ENCODE assay signal across 18 mouse cellular contexts in genomic region chr2:115742061-115742460, GRCm38 (mm10).
A peak's percentile ranks its signal among the peaks of the same experiment; 100 is the strongest.
DNase-seq lines count a peak whose midpoint lies in the region; ATAC-seq lines count a peak whose summit lies in the region.
"Had no signal": no experiment of that assay in that cellular context is flagged by ENCODE, and none has a peak within 500 bp of the region (broad histone marks: within the 10 kb centered on the region; RNA-seq: fewer than 3 reads in every experiment).

No protein-coding gene starts in this region.

- no peaks in the 10 kb centered on the region for H3K27me3 ChIP-seq in kidney, embryonic 15.5 days
- no peaks in the 10 kb centered on the region for H3K27me3 ChIP-seq in hindbrain, embryonic 11.5 days (ENCODE audit: control insufficient read depth, insufficient read depth, low read length)
- H3K27me3 ChIP-seq: midbrain, embryonic 15.5 days had no signal

- no peaks in the 10 kb centered on the region for H3K9me3 ChIP-seq in kidney, embryonic 15.5 days (replicated peaks)
- no peaks in the 10 kb centered on the region for H3K9me3 ChIP-seq in hindbrain, embryonic 11.5 days (ENCODE audit: control insufficient read depth, low read length)
- H3K9me3 ChIP-seq: midbrain, embryonic 15.5 days had no signal

- no peak overlapping the region for H3K4me2 ChIP-seq in kidney, embryonic 15.5 days
- H3K4me2 ChIP-seq in hindbrain, embryonic 11.5 days (replicated peaks; ENCODE audit: low read depth, low read length), result no peak overlapping the region
- H3K4me2 ChIP-seq: hindbrain, embryonic 14.5 days; midbrain, embryonic 15.5 days had no signal

- H3K4me1 ChIP-seq in kidney, embryonic 15.5 days, result peaks cover 16% of the 10 kb centered on the region
- no peaks in the 10 kb centered on the region for H3K4me1 ChIP-seq in hindbrain, embryonic 11.5 days (replicated peaks; ENCODE audit: control insufficient read depth, insufficient read depth, low read length)
- H3K4me1 ChIP-seq: midbrain, embryonic 15.5 days had no signal

- H3K4me3 ChIP-seq in kidney, embryonic 15.5 days (replicated peaks), result no peak overlapping the region
- H3K4me3 ChIP-seq in hindbrain, embryonic 11.5 days (ENCODE audit: low read depth, low read length), result no peak overlapping the region
- H3K4me3 ChIP-seq: erythroblast, embryonic 14.5 days; gastrocnemius, adult 2 months; heart, adult 2 months; midbrain, embryonic 15.5 days had no signal

- no peaks in the 10 kb centered on the region for H3K36me3 ChIP-seq in kidney, embryonic 15.5 days
- no peaks in the 10 kb centered on the region for H3K36me3 ChIP-seq in hindbrain, embryonic 11.5 days (ENCODE audit: control insufficient read depth, insufficient read depth, low read length)
- H3K36me3 ChIP-seq: midbrain, embryonic 15.5 days had no signal

- no peak for DNase-seq in kidney, postnatal 25 days
- peak; percentile 22 for DNase-seq in adipocyte (ENCODE audit: low spot score)
- peak; percentile 91 to 93 for DNase-seq in adrenal gland, postnatal 36 days
- DNase-seq in layer of hippocampus, postnatal 36 days, result peak; percentile 38 to 48
- no peak for DNase-seq in hindbrain, embryonic 11.5 days (ENCODE audit: low spot score)
- no peak for DNase-seq in gastrocnemius, postnatal 25 days
- DNase-seq: cerebellum, adult 8-10 months; forebrain, postnatal 0 days; gastrocnemius, adult 2 months; heart, adult 2 months; kidney, postnatal 36 days; spleen, adult 18-20 months; thymus, postnatal 14 days had no signal

- no peak for ATAC-seq in kidney, embryonic 15.5 days (replicated peaks; ENCODE audit: low FRiP score)
- no peak for ATAC-seq in hindbrain, embryonic 11.5 days (ENCODE audit: low FRiP score)
- ATAC-seq: forebrain, postnatal 0 days; intestine, embryonic 16.5 days; midbrain, embryonic 15.5 days had no signal

- peak overlapping the region; percentile 41; the same call in 1 of the 2 replicates for H3K27ac ChIP-seq in kidney, embryonic 15.5 days
- no peak overlapping the region for H3K27ac ChIP-seq in hindbrain, embryonic 11.5 days (ENCODE audit: low read depth, low read length)
- H3K27ac ChIP-seq: gastrocnemius, adult 2 months; heart, adult 2 months; hindbrain, embryonic 14.5 days; midbrain, embryonic 15.5 days had no signal

- H3K9ac ChIP-seq in kidney, embryonic 15.5 days, result no peak overlapping the region
- no peak overlapping the region for H3K9ac ChIP-seq in hindbrain, embryonic 11.5 days (ENCODE audit: low read depth, low read length)
- H3K9ac ChIP-seq: forebrain, postnatal 0 days; hindbrain, embryonic 14.5 days; midbrain, embryonic 15.5 days had no signal

- 69% methylated on average over 7 of the region's 7 CpGs for WGBS in kidney, embryonic 15.5 days
- WGBS in hindbrain, embryonic 11.5 days, result 90% methylated on average over 7 of the region's 7 CpGs

Comparison
In these comparisons a context has a peak if more than half of its experiments do, and no peak if none do; other contexts are left out.
1. DNase-seq: peak in adipocyte (single experiment), adrenal gland, postnatal 36 days (2 of 2) and layer of hippocampus, postnatal 36 days (2 of 2); none in kidney, postnatal 25 days (0 of 2), hindbrain, embryonic 11.5 days (single experiment) and gastrocnemius, postnatal 25 days (single experiment).